Mouse (Mus musculus): ENCODE data around the gene Mif4gd.

Gene Mif4gd

GRCm38 (mm10) chr11:115579080-115579479 is 33.7 kb downstream of the Mif4gd start:
- DNase-seq (ENCODE audit: low read depth) = no peak

GRCm38 (mm10) chr11:115564961-115565360 is 47.8 kb downstream of the Mif4gd start:
- peak; percentile 18 for DNase-seq (ENCODE audit: low read depth)

- peak; percentile 98 for DNase-seq (ENCODE audit: low read depth)
Measured at GRCm38 (mm10) chr11:115564064-115564809, 48.5 kb downstream of the Mif4gd start, which contains the start of gene Nup85. Gene Nup85 (plus strand): TSS chr11:115564434.

GRCm38 (mm10) chr11:115563406-115563805 is 49.4 kb downstream of the Mif4gd start:
- DNase-seq (ENCODE audit: low read depth) = peak; percentile 75

Data from 416B (cell line).